Mouse (Mus musculus) R1 (cell line): ENCODE data around the gene Dhodh.

ENCODE experiments used
- DNase-seq: peaks from one replicate; pipeline ENCODE4 v3.0.0-alpha.2; 2018; ENCODE audit warnings: low read depth, low spot score

Gene Dhodh

GRCm38 (mm10) chr8:109585652-109586051 is 22.8 kb downstream of the Dhodh start:
- DNase-seq, result no peak

GRCm38 (mm10) chr8:109584830-109585229 is 23.6 kb downstream of the Dhodh start:
- DNase-seq, result no peak

- DNase-seq, result no peak
Observed at GRCm38 (mm10) chr8:109584293-109584692, 24.2 kb downstream of the Dhodh start.

- DNase-seq, result no peak
Observed at GRCm38 (mm10) chr8:109578900-109579301, 29.6 kb downstream of the Dhodh start, which contains the start of gene Hp. Gene Hp (minus strand): TSS chr8:109579172.

- DNase-seq, result no peak
Observed at GRCm38 (mm10) chr8:109576311-109576710, 32.2 kb downstream of the Dhodh start.

GRCm38 (mm10) chr8:109571139-109571538 is 37.3 kb downstream of the Dhodh start:
- DNase-seq, result no peak

GRCm38 (mm10) chr8:109565498-109566333 is 42.8 kb downstream of the Dhodh start, which contains the start of the genes Dhx38 and Txnl4b:
Gene Dhx38 (minus strand): TSS chr8:109565861.
Gene Txnl4b (plus strand): TSS chr8:109565892.
- peak; percentile 100 for DNase-seq

GRCm38 (mm10) chr8:109564766-109565165 is 43.7 kb downstream of the Dhodh start:
- DNase-seq, result no peak

GRCm38 (mm10) chr8:109563881-109564280 is 44.6 kb downstream of the Dhodh start:
- no peak for DNase-seq

- DNase-seq, result peak; percentile 59
Observed at GRCm38 (mm10) chr8:109551663-109552062, 56.8 kb downstream of the Dhodh start.

GRCm38 (mm10) chr8:109544049-109544448 is 64.4 kb downstream of the Dhodh start:
- DNase-seq, result no peak

GRCm38 (mm10) chr8:109542748-109543519 is 65.5 kb downstream of the Dhodh start:
- no peak for DNase-seq

GRCm38 (mm10) chr8:109542165-109542564 is 66.3 kb downstream of the Dhodh start:
- no peak for DNase-seq
